Mouse (Mus musculus) urinary bladder, adult 2 months (tissue): Measurements from ENCODE around the gene Sry. TPM values are rescaled to one million over a fixed set of nuclear protein-coding genes. Genes with fewer than 3 reads are reported as not detected.

ENCODE experiments used
- DNase-seq: peaks from one replicate; pipeline ENCODE4 v3.0.0; 2022; ENCODE audit warnings: low spot score
- polyA plus RNA-seq: library from polyadenylated mRNA; depleted of rRNA; stranded (reverse); fragments of >200 nt; gene quantifications from 2 replicates; pipeline ENCODE4 v1.2.3, GENCODE M21; 2012; rRNA removed

Sry gene
- polyA plus RNA-seq, result not detected in 2 replicates

DNA sequence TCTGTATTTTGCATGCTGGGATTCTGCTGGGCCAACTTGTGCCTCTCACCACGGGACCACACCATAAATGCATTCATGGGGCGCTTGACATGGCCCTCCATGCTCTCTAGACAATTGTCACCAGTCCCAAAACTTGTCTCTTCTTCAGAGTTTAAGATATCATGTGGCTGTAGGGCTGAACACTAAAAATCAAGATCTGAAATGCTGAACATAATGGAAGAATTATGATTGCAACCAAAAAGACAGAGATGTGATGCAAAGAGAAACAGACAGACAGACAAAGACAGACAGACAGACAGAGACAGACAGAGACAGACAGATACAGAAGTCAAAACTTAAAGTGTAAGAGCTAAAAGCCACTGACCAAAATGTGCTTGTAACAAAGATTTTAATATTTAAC is at the start of gene Sry:
Sry (minus strand) TSS at position 101 of the 400 bp plus-strand sequence.
- DNase-seq, result no peak

Other genes with a start within 250 kb of the Sry start
- not detected in 2 replicates for gene H2al2c, start 64.6 kb downstream of the Sry start, polyA plus RNA-seq
- gene H2al2b, start 57.0 kb upstream of the Sry start, polyA plus RNA-seq, result not detected in 2 replicates
- gene Gm4064, start 132.5 kb upstream of the Sry start, polyA plus RNA-seq, result not detected in 2 replicates
- gene Rbmy, start 167.0 kb upstream of the Sry start, polyA plus RNA-seq, result not detected in 2 replicates
- gene Gm10256, start 167.0 kb upstream of the Sry start, polyA plus RNA-seq, result not detected in 2 replicates
- gene Gm10352, start 237.3 kb upstream of the Sry start, polyA plus RNA-seq, result not detected in 2 replicates